Comparison of ENCODE assay signal across 11 mouse cellular contexts in the genomic region with DNA sequence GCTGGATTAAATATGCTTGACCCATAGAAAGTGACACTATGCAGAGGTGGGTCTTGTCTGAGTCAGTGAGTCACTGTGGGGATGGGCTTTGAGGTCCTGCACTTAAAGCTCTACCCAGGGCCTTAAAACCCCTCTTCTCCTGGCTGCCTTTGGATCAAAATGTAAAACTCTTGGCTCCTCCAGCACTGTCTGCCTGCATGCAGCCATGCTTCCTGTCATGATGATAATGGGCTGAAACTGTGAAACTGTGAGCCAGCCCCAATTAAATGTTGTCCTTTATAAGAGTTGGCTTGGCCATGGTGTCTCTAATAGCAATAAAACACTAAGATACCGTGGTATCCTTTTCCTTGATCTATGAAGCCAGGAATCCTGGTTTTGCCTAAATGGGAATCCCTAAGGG. TPM values are rescaled to one million over a fixed set of nuclear protein-coding genes. Genes with fewer than 3 reads are reported as not detected.
DNase-seq lines count a peak whose midpoint lies in the region; ATAC-seq lines count a peak whose summit lies in the region.
"Had no signal": no experiment of that assay in that cellular context is flagged by ENCODE, and none has a peak within 500 bp of the region (broad histone marks: within the 10 kb centered on the region; RNA-seq: fewer than 3 reads in every experiment).

No protein-coding gene starts in this region.

- WGBS in kidney, embryonic 15.5 days: 59% methylated on average over 1 of the region's 1 CpGs
- WGBS in intestine, embryonic 14.5 days: 83% methylated on average over 1 of the region's 1 CpGs

- no peak overlapping the region for H3K4me2 ChIP-seq in kidney, embryonic 15.5 days
- no peak overlapping the region for H3K4me2 ChIP-seq in intestine, embryonic 14.5 days (ENCODE audit: low read length)
- H3K4me2 ChIP-seq: hindbrain, embryonic 12.5 days; stomach, embryonic 15.5 days had no signal

- no peak for ATAC-seq in kidney, embryonic 15.5 days (replicated peaks; ENCODE audit: low FRiP score)
- no peak for ATAC-seq in intestine, embryonic 14.5 days (replicated peaks; ENCODE audit: low FRiP score, low TSS enrichment, low read depth)

- H3K27ac ChIP-seq in kidney, embryonic 15.5 days: peak overlapping the region; percentile 74
- H3K27ac ChIP-seq in intestine, embryonic 14.5 days (ENCODE audit: low read depth): no peak overlapping the region
- H3K27ac ChIP-seq: hindbrain, embryonic 12.5 days; stomach, embryonic 15.5 days had no signal

- peaks cover 63% of the 10 kb centered on the region for H3K4me1 ChIP-seq in kidney, embryonic 15.5 days
- peaks cover 22% of the 10 kb centered on the region for H3K4me1 ChIP-seq in intestine, embryonic 14.5 days (replicated peaks; ENCODE audit: control insufficient read depth, insufficient read depth, low read length)

- H3K9me3 ChIP-seq in kidney, embryonic 15.5 days (replicated peaks): no peaks in the 10 kb centered on the region
- no peaks in the 10 kb centered on the region for H3K9me3 ChIP-seq in intestine, embryonic 14.5 days (ENCODE audit: control insufficient read depth, low read length)
- H3K9me3 ChIP-seq: hindbrain, embryonic 12.5 days; stomach, embryonic 15.5 days had no signal

- no peak for DNase-seq in kidney, adult 18-20 months
- DNase-seq in B cell, adult 2 months: peak; percentile 19 to 25
- DNase-seq in CD4-positive helper T cell, adult 2 months (ENCODE audit: low read depth, low spot score): peak; percentile 48
- peak; percentile 48 for DNase-seq in intestine, embryonic 14.5 days (ENCODE audit: low spot score)
- DNase-seq in frontal cortex, postnatal 36 days (ENCODE audit: low spot score in 2 of 2): no peak
- DNase-seq in layer of hippocampus, adult 9-10 months (ENCODE audit: low spot score): no peak
- DNase-seq: gastrocnemius, postnatal 36 days had no signal

- no peak overlapping the region for H3K4me3 ChIP-seq in kidney, embryonic 15.5 days (replicated peaks)
- H3K4me3 ChIP-seq in intestine, embryonic 14.5 days (ENCODE audit: low read depth, low read length): no peak overlapping the region
- H3K4me3 ChIP-seq: hindbrain, embryonic 12.5 days; stomach, embryonic 15.5 days had no signal

- H3K9ac ChIP-seq in kidney, embryonic 15.5 days: no peak overlapping the region
- H3K9ac ChIP-seq in intestine, embryonic 14.5 days (ENCODE audit: low read length): no peak overlapping the region
- H3K9ac ChIP-seq: hindbrain, embryonic 12.5 days; stomach, embryonic 15.5 days had no signal

- H3K27me3 ChIP-seq in kidney, embryonic 15.5 days: no peaks in the 10 kb centered on the region
- H3K27me3 ChIP-seq in intestine, embryonic 14.5 days (replicated peaks; ENCODE audit: control insufficient read depth, insufficient read depth, low read length): no peaks in the 10 kb centered on the region
- H3K27me3 ChIP-seq: hindbrain, embryonic 12.5 days; stomach, embryonic 15.5 days had no signal

- peaks cover 10% of the 10 kb centered on the region; the same call in 1 of the 2 replicates for H3K36me3 ChIP-seq in kidney, embryonic 15.5 days
- no peaks in the 10 kb centered on the region for H3K36me3 ChIP-seq in intestine, embryonic 14.5 days (ENCODE audit: control insufficient read depth, insufficient read depth, low read length)
- H3K36me3 ChIP-seq: G1E; stomach, embryonic 15.5 days had no signal

RNA-seq across cellular contexts. Expression of gene Rnf144a, which starts 13.8 kb away (rescaled TPM):
- polyA plus RNA-seq in kidney, embryonic 15.5 days (2015; fragmentation: Nextera tagmentation; extraction: Ambion mirVana): 35.6 and 36.1 TPM in 2 replicates
- polyA plus RNA-seq in intestine, embryonic 14.5 days (2014; fragmentation: Nextera tagmentation; extraction: Ambion mirVana): 19.6 and 22.4 TPM in 2 replicates
- polyA plus RNA-seq: G1E had no signal

RNA-seq across cellular contexts. Expression of gene Rsad2, which starts 55.0 kb away (rescaled TPM):
- polyA plus RNA-seq in kidney, embryonic 15.5 days (2015; fragmentation: Nextera tagmentation; extraction: Ambion mirVana): 18.9 and 22.2 TPM in 2 replicates
- polyA plus RNA-seq in intestine, embryonic 14.5 days (2014; fragmentation: Nextera tagmentation; extraction: Ambion mirVana): 1.1 and 1.8 TPM in 2 replicates
- polyA plus RNA-seq: G1E had no signal

Comparison
In these comparisons a context has a peak if more than half of its experiments do, and no peak if none do; other contexts are left out.
1. DNase-seq: peak in B cell, adult 2 months (2 of 2), CD4-positive helper T cell, adult 2 months (single experiment) and intestine, embryonic 14.5 days (single experiment); none in kidney, adult 18-20 months (single experiment), frontal cortex, postnatal 36 days (0 of 2) and layer of hippocampus, adult 9-10 months (single experiment).